Comparison of ENCODE assay signal across 9 mouse cellular contexts in the genomic region with DNA sequence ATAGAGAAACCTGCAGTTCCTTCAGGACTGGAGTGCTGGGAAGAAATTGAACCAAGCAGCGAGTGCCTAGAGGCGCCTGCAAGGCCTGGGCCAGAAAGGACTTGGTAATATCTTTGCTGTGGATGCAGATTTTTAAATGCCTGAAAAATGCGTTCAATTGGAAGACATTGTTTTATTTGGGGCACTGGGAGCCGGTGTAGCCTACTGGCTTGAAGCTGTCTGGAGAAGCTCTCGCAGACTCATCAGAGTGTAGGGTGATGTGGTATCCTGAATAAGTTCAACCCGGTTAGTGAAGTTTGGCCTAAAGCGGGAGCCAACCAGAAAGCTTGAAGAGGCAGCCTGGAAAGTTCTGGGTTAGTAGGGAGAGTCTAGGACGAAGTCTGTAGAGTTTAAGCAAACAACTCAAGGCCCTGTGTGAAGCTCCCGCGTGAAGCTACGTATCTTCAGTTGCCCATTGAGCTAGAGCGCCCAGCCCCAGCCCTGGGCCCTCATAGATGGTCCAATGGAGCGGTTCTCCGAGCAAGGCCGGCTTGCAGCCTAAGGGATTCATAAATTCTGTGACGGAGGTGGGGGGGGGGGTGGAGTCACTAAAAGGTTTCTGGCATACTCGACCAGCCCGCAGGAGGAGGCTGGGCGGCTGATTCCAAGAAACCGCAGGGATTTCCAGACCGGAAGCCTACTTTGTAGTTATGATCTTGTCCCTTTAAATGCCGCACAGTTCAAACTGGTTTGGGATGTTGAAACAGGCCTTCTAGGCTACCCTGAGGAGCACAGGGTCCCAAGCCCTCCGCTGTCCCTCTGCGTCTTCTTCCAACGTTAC. TPM values are rescaled to one million over a fixed set of nuclear protein-coding genes. Genes with fewer than 3 reads are reported as not detected.
DNase-seq lines count a peak whose midpoint lies in the region; ATAC-seq and TF ChIP-seq lines count a peak whose summit lies in the region.
"Had no signal": no experiment of that assay in that cellular context is flagged by ENCODE, and none has a peak within 500 bp of the region (broad histone marks: within the 10 kb centered on the region; RNA-seq: fewer than 3 reads in every experiment).

No protein-coding gene starts in this region.

- H3K4me1 ChIP-seq in kidney, postnatal 0 days (replicated peaks; ENCODE audit: insufficient read depth, low read length): 0 out of 2 replicates have a peak, but pooled peaks cover 11% of the 10 kb centered on the region
- H3K4me1 ChIP-seq in heart, embryonic 13.5 days: peaks cover 11% of the 10 kb centered on the region
- peaks cover 9% of the 10 kb centered on the region for H3K4me1 ChIP-seq in neural tube, embryonic 11.5 days (ENCODE audit: control insufficient read depth, insufficient read depth, low read length)

- no peak overlapping the region for H3K4me2 ChIP-seq in kidney, postnatal 0 days (ENCODE audit: low read length)
- peak overlapping the region; percentile 54 for H3K4me2 ChIP-seq in heart, embryonic 13.5 days
- H3K4me2 ChIP-seq in neural tube, embryonic 11.5 days (ENCODE audit: low read depth): no peak overlapping the region

- TF ChIP-seq CTCF in kidney, postnatal 0 days (IDR thresholded peaks at IDR 0.05; ENCODE audit: low read depth): no peak

- no peaks in the 10 kb centered on the region for H3K9me3 ChIP-seq in kidney, postnatal 0 days (replicated peaks; ENCODE audit: low read length)
- H3K9me3 ChIP-seq in heart, embryonic 13.5 days: no peaks in the 10 kb centered on the region
- H3K9me3 ChIP-seq in neural tube, embryonic 11.5 days (ENCODE audit: control insufficient read depth, low read length): no peaks in the 10 kb centered on the region

- H3K4me3 ChIP-seq in kidney, postnatal 0 days (replicated peaks; ENCODE audit: low read depth, low read length): no peak overlapping the region
- peak overlapping the region; percentile 28 for H3K4me3 ChIP-seq in heart, embryonic 13.5 days
- H3K4me3 ChIP-seq in neural tube, embryonic 11.5 days (ENCODE audit: low read depth, low read length): no peak overlapping the region

- H3K9ac ChIP-seq in kidney, postnatal 0 days (ENCODE audit: low read depth, low read length): no peak overlapping the region
- 0 out of 2 replicates have a peak overlapping the region, but pooled peaks have one; percentile 40 for H3K9ac ChIP-seq in heart, embryonic 13.5 days
- no peak overlapping the region for H3K9ac ChIP-seq in neural tube, embryonic 11.5 days (ENCODE audit: low read length)

- peaks cover 80% of the 10 kb centered on the region for H3K27me3 ChIP-seq in kidney, postnatal 0 days (ENCODE audit: insufficient read depth, low read length)
- H3K27me3 ChIP-seq in heart, embryonic 13.5 days (replicated peaks): peaks cover 66% of the 10 kb centered on the region
- peaks cover 87% of the 10 kb centered on the region for H3K27me3 ChIP-seq in neural tube, embryonic 11.5 days (ENCODE audit: control insufficient read depth, insufficient read depth, low read length)

- ATAC-seq in kidney, postnatal 0 days (replicated peaks; ENCODE audit: low FRiP score, low read depth): no peak
- ATAC-seq in heart, embryonic 13.5 days (ENCODE audit: extremely low read depth, insufficient number of reproducible peaks, low FRiP score, low TSS enrichment): no peak
- no peak for ATAC-seq in neural tube, embryonic 11.5 days (ENCODE audit: insufficient read depth, low FRiP score, low TSS enrichment)

- H3K27ac ChIP-seq in kidney, postnatal 0 days: no peak overlapping the region
- H3K27ac ChIP-seq in heart, embryonic 13.5 days (replicated peaks): peak overlapping the region; percentile 33
- no peak overlapping the region for H3K27ac ChIP-seq in neural tube, embryonic 11.5 days (ENCODE audit: low read depth, low read length)

- H3K36me3 ChIP-seq in kidney, postnatal 0 days (ENCODE audit: insufficient read depth, low read length): no peaks in the 10 kb centered on the region
- no peaks in the 10 kb centered on the region for H3K36me3 ChIP-seq in heart, embryonic 13.5 days
- H3K36me3 ChIP-seq in neural tube, embryonic 11.5 days (ENCODE audit: control insufficient read depth, insufficient read depth, low read length): no peaks in the 10 kb centered on the region

- peak; percentile 2 for DNase-seq in kidney, postnatal 0 days (ENCODE audit: low spot score)
- DNase-seq in kidney, adult 9 months: no peak
- DNase-seq in embryo, embryonic 11 days: peak; percentile 50
- peak; percentile 53 for DNase-seq in neural tube, embryonic 11.5 days (ENCODE audit: low spot score)
- no peak for DNase-seq in thymus, postnatal 14 days
- no peak for DNase-seq in spleen, adult 18-20 months
- DNase-seq: kidney, postnatal 36 days had no signal

- WGBS in kidney, postnatal 0 days: 10% methylated on average over 25 of the region's 25 CpGs
- WGBS in heart, embryonic 13.5 days: 17% methylated on average over 25 of the region's 25 CpGs
- WGBS in neural tube, embryonic 11.5 days: 1% methylated on average over 25 of the region's 25 CpGs

RNA-seq across cellular contexts. Expression of a gene that starts 1.6 kb away (rescaled TPM):
- 0.84 and 0.89 TPM in 2 replicates for polyA plus RNA-seq in kidney, postnatal 0 days (2015; fragmentation: Nextera tagmentation; extraction: Ambion mirVana)
- polyA plus RNA-seq in heart, embryonic 13.5 days (2015; fragmentation: Nextera tagmentation; extraction: Ambion mirVana): 10.1 and 10.5 TPM in 2 replicates
- polyA plus RNA-seq in neural tube, embryonic 11.5 days (2014; fragmentation: Nextera tagmentation; extraction: Ambion mirVana): 1.7 and 2.9 TPM in 2 replicates
- polyA plus RNA-seq: small intestine, adult 2 months had no signal

Comparison
In these comparisons a context has a peak if more than half of its experiments do, and no peak if none do; other contexts are left out.
1. DNase-seq: peak in kidney, postnatal 0 days (single experiment), embryo, embryonic 11 days (single experiment) and neural tube, embryonic 11.5 days (single experiment); none in kidney, adult 9 months (single experiment), thymus, postnatal 14 days (single experiment) and spleen, adult 18-20 months (0 of 2).